In genomic region chrX:101486487-101487152, GRCm38 (mm10) we compare ENCODE assay signal across 8 mouse cellular contexts. TPM values are rescaled to one million over a fixed set of nuclear protein-coding genes. Genes with fewer than 3 reads are reported as not detected.
DNase-seq lines count a peak whose midpoint lies in the region; ATAC-seq and TF ChIP-seq lines count a peak whose summit lies in the region.
"Not testable (repeated sequence)": the region's sequence is repeated elsewhere in the genome, so short reads cannot be mapped to it uniquely, and the experiment has no call there.

No protein-coding gene starts in this region.

- peak; percentile 65 for TF ChIP-seq CTCF in cortical plate, adult 2 months (IDR thresholded peaks at IDR 0.05; ENCODE audit: extremely low read depth, insufficient read depth, low read length)
- peak; percentile 75 for TF ChIP-seq CTCF in gastrocnemius, adult 2 months (IDR thresholded peaks at IDR 0.05)

- not testable (repeated sequence) for H3K9ac ChIP-seq in midbrain, embryonic 13.5 days (replicated peaks)

- not testable (repeated sequence) for H3K4me1 ChIP-seq in cortical plate, adult 2 months (ENCODE audit: control insufficient read depth, insufficient read depth, low read length); midbrain, embryonic 13.5 days (replicated peaks)

- H3K27ac ChIP-seq in cortical plate, adult 2 months (ENCODE audit: insufficient read depth, low read length); gastrocnemius, adult 2 months; midbrain, embryonic 13.5 days: not testable (repeated sequence)

- H3K9me3 ChIP-seq in midbrain, embryonic 13.5 days = not testable (repeated sequence)

- not testable (repeated sequence) for H3K36me3 ChIP-seq in midbrain, embryonic 13.5 days

- H3K27me3 ChIP-seq in midbrain, embryonic 13.5 days = not testable (repeated sequence)

- TF ChIP-seq POLR2A in cortical plate, adult 2 months (IDR thresholded peaks at IDR 0.05; ENCODE audit: extremely low read depth, insufficient read depth, low read length) = not testable (repeated sequence)

- ATAC-seq in midbrain, embryonic 13.5 days = 0 out of 2 replicates have a peak, but pooled peaks have one; percentile 27

- 31% methylated on average over 10 of the region's 12 CpGs for WGBS in midbrain, embryonic 13.5 days

- peak; percentile 34 for DNase-seq in 3134 (ENCODE audit: extremely low read depth, insufficient read length, low spot score)
- peak; percentile 37 for DNase-seq in adrenal gland, adult 2 months
- peak; percentile 62 for DNase-seq in gastrocnemius, adult 2 months
- peak; percentile 13 for DNase-seq in kidney, adult 11 months
- DNase-seq in left cerebral cortex, postnatal 14 days (ENCODE audit: low spot score in 2 of 2) = peak; percentile 45 to 59
- peak; percentile 55 for DNase-seq in skeletal muscle tissue, adult 2 months (ENCODE audit: low read depth, low spot score)

- H3K4me2 ChIP-seq in midbrain, embryonic 13.5 days (replicated peaks) = not testable (repeated sequence)

- H3K4me3 ChIP-seq in cortical plate, adult 2 months (ENCODE audit: insufficient read depth, low read length); gastrocnemius, adult 2 months; midbrain, embryonic 13.5 days (replicated peaks): not testable (repeated sequence)

- intact Hi-C loops in gastrocnemius, adult 2 months (cut with DNase I) = loop anchor here (1.0 kb wide), 1 partner anchor 57 kb away; the partner anchor contains the start of gene Nono
- intact Hi-C loops in left cerebral cortex, postnatal 14 days (cut with DNase I) = not testable (repeated sequence)

RNA-seq across cellular contexts. Expression of gene Itgb1bp2, which starts 37.7 kb away (rescaled TPM):
- total RNA-seq in adrenal gland, adult 2 months (2021) = under 1 TPM; 0.43 to 0.73 TPM
- 0.10 TPM in 1 of 2 replicates, not detected in the other for polyA plus RNA-seq in adrenal gland, adult 2 months (2012; rRNA removed)
- 1.8 and 1.9 TPM in 2 replicates for polyA plus RNA-seq in cortical plate, adult 2 months (2012; rRNA removed)
- 100 to 1,000 TPM; 121 to 175 TPM for total RNA-seq in gastrocnemius, adult 2 months (2021)
- under 1 TPM; 0.90 to 0.91 TPM for total RNA-seq in left cerebral cortex, postnatal 14 days (2021)
- 2.8 TPM in 2 replicates for polyA plus RNA-seq in midbrain, embryonic 13.5 days (2015; fragmentation: Nextera tagmentation; extraction: Ambion mirVana)

RNA-seq across cellular contexts. Expression of gene Taf1, which starts 45.9 kb away (rescaled TPM):
- 10 to 100 TPM; 31.8 to 37.3 TPM for total RNA-seq in adrenal gland, adult 2 months (2021)
- 0.91 and 1.9 TPM in 2 replicates for polyA plus RNA-seq in adrenal gland, adult 2 months (2012; rRNA removed)
- 34.1 and 39.3 TPM in 2 replicates for polyA plus RNA-seq in cortical plate, adult 2 months (2012; rRNA removed)
- total RNA-seq in gastrocnemius, adult 2 months (2021) = 10 to 100 TPM in 1 of 2 experiments, 1 to 10 TPM in 1; 8.3 to 11.0 TPM
- 10 to 100 TPM; 48.8 to 49.8 TPM for total RNA-seq in left cerebral cortex, postnatal 14 days (2021)
- polyA plus RNA-seq in midbrain, embryonic 13.5 days (2015; fragmentation: Nextera tagmentation; extraction: Ambion mirVana) = 18.6 and 19.7 TPM in 2 replicates

RNA-seq across cellular contexts. Expression of gene Nono, which starts 57.5 kb away (rescaled TPM):
- total RNA-seq in adrenal gland, adult 2 months (2021) = 100 to 1,000 TPM; 208 to 263 TPM
- 31.1 and 46.6 TPM in 2 replicates for polyA plus RNA-seq in adrenal gland, adult 2 months (2012; rRNA removed)
- 112 and 117 TPM in 2 replicates for polyA plus RNA-seq in cortical plate, adult 2 months (2012; rRNA removed)
- total RNA-seq in gastrocnemius, adult 2 months (2021) = 10 to 100 TPM; 40.0 to 42.7 TPM
- total RNA-seq in left cerebral cortex, postnatal 14 days (2021) = 100 to 1,000 TPM; 130 to 140 TPM
- polyA plus RNA-seq in midbrain, embryonic 13.5 days (2015; fragmentation: Nextera tagmentation; extraction: Ambion mirVana) = 483 and 484 TPM in 2 replicates

Comparison
In these comparisons a context has a peak if more than half of its experiments do, and no peak if none do; other contexts are left out.
1. RNA of gene Itgb1bp2, which starts 37.7 kb away (total RNA-seq): 121 to 175 TPM in gastrocnemius, adult 2 months; 0.90 to 0.91 TPM in left cerebral cortex, postnatal 14 days and 0.43 to 0.73 TPM in adrenal gland, adult 2 months; every median in the first group is over 10 times any median in the second.
2. Peak in every context shown above with its lines, with median percentiles within 50 percentile points of each other: DNase-seq.